Mouse (Mus musculus): ENCODE measurements around the gene Ccdc137.

The Ccdc137 gene

GRCm38 (mm10) chr11:120498226-120498625, 40.3 kb downstream of the Ccdc137 start:
- DNase-seq (ENCODE audit: low spot score in 2 of 2): no peak

GRCm38 (mm10) chr11:120498891-120499290, 41.0 kb downstream of the Ccdc137 start:
- DNase-seq (ENCODE audit: low spot score in 2 of 2): no peak

DNA sequence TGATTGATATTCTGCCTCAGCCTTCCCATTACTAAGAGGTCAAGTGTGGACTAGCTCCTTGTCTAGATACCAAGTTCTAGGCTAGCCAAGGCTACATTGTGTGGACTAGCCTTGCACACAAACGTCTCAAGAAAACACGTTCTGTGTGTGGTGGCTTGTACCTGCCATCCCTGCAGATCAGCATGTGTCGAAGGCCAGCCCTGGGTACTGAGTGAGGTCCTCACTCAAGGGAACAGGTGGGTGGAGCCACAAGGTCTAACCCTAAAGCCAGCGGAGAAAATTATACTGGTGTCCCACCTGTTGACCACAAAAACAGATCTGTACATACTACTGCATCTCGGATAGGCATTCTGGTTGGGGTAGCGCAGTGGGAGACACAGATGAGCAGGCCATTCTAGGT, 42.0 kb downstream of the Ccdc137 start:
- DNase-seq (ENCODE audit: low spot score in 2 of 2): no peak

GRCm38 (mm10) chr11:120500357-120500756, 42.4 kb downstream of the Ccdc137 start:
- no peak for DNase-seq (ENCODE audit: low spot score in 2 of 2)

DNA sequence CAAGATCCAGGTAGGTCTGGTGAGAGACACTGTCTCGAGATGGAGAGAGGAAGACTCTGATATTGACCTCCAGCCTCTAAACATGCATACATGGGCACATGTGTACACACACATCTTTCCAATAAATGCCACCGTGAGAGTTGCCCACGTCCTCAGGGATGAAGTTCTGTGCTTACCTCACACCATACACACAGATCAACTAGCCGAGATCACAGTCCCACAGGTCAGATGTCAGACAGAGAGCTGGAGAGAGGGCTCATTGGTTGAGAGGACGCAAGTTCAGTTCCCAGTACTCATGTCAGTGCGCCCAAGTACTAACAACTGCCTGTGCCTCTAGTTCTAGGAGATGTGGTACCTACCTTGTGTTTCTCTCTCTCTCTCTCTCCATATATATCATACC, 43.1 kb downstream of the Ccdc137 start:
- DNase-seq (ENCODE audit: low spot score in 2 of 2): no peak

DNA sequence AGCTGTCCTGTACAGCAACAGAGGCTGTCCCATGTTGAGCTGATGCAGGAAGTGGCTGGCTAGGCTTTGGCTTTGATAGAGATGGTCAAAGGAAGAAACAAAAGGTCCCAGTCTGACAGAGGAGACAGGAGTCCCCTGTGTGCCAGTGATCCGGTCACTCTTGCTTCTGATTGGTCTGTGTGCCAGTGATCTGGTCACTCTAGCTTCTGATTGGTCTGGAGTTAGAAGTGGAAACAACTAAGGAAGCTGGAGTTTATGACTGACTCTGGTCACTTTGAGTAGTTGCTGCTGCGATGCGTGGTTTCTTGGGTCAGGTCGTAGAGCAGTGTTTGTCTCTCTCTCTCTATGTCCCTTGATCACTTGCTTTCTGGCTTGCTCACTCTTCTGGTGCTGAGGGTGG, 43.8 kb downstream of the Ccdc137 start:
- DNase-seq (ENCODE audit: low spot score in 2 of 2): no peak

DNA sequence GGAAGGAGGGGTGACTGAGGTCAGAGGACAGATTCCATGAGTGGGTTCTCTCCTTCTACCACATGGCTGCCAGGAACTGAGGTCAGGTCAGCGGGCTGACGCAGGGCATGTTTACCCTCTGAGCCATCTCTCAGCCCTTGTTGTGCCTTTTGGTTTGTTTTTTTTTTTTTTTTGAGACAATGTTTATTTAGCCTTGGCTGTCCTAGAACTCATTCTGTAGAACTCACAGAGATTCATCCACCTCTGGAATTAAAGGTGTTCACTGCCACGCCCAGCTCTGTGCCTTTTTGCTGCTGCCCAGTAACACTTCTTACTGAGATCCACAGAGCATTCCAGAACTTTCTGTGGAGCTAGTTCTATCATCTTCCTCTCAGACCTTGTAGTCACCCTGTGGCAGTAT, 47.7 kb downstream of the Ccdc137 start:
- DNase-seq (ENCODE audit: low spot score in 2 of 2): no peak

DNA sequence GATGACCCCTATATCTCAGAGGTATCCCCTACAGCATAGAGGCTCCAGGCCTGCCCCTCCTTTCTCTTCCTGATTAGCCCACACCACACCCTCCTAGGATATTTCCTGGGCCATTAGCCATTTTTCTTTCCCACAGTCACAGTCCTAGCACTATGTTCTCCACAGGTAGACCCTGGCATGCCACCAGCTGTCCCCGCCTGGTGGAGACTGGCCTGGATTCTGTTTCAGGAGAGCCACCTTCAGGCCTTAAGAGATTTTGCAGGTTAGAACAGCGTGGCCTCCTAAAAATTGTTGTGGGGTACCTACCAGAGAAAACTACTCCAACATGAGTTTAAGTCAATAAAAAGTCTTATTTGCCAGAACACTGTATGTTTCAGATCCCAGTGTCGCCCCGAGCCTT, 49.0 kb downstream of the Ccdc137 start:
- DNase-seq (ENCODE audit: low spot score in 2 of 2): no peak

GRCm38 (mm10) chr11:120507611-120508289, 49.8 kb downstream of the Ccdc137 start:
- DNase-seq (ENCODE audit: low spot score in 2 of 2): no peak

DNA sequence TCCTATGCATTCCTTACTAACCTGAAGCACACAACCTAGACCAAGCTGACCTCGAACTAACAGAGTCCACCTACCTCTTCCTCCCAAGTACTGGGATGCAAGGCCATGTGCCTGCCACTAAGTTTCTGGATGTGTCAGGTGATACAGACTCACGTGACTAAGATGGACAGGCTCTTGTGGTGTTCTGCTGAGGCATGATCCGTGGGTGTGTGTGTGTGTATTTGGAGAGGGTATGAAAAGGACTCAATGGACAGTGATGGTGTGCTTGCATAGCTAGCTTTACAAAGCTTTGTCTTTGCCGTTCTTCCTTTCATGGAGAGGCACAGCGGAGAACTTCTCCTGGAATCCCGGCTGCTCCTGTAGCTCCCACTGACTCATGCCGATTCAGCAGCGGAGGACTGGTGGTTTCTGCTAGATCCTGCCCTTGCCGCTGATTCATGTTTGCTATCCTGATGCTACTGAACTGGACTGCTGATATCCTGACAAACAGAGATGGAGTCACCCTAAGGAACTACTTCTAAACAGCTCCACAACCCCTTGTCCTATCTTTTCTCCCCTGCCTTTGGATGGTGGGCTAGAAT, 50.5 kb downstream of the Ccdc137 start:
- no peak for DNase-seq (ENCODE audit: low spot score in 2 of 2)

DNA sequence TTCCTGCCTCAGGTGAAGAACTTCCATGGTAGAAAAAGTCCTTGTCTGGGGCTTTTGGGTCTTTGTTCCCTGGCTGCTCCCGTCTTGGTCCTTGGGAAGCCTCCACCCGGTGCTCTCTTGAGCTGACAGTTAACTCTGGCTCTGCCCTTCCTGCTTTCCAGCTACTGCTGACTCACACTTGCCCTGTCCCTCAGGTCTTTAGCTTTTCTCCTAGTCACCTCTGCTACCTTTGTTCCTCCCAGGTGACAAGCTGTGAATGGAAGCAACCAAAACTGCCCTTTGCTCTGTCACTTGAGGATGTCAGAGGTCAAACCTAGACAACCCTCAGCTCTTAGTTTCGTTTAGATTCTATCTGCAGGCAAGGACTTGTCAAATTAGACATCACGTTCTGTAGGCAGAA, 52.0 kb downstream of the Ccdc137 start:
- DNase-seq (ENCODE audit: low spot score in 2 of 2): no peak

DNA sequence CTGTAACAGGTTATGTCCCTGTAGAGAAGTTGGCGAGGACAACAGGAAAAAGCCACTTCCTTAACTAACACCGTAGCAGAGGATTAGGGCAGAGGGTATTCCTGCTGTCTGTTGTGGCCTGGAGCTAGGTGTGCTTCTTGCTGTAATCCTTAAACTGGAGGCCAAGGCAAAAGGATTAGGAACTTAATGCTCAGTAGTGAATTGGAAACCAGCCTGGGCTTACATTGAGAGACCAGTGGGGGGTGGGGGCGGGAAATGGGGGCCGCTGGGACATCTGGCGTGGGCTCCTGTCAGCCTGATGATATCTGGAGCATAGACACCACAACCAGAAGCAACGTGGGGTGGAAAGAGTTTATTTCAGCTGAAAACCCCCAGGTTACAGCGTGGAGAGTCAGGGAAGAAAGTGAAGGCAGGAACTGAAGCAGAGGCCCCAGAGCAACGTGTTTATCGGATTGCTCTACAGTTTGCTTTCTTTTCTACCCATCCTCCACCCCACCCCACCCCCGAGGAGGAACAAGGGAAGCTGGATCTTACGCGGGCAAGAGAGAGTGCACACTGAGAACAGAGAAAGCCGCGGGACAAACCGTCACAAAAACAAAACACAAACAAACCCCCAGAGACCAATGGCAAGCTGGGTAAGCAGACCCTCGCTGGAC, 52.6 kb downstream of the Ccdc137 start:
- DNase-seq (ENCODE audit: low spot score in 2 of 2): no peak

DNA sequence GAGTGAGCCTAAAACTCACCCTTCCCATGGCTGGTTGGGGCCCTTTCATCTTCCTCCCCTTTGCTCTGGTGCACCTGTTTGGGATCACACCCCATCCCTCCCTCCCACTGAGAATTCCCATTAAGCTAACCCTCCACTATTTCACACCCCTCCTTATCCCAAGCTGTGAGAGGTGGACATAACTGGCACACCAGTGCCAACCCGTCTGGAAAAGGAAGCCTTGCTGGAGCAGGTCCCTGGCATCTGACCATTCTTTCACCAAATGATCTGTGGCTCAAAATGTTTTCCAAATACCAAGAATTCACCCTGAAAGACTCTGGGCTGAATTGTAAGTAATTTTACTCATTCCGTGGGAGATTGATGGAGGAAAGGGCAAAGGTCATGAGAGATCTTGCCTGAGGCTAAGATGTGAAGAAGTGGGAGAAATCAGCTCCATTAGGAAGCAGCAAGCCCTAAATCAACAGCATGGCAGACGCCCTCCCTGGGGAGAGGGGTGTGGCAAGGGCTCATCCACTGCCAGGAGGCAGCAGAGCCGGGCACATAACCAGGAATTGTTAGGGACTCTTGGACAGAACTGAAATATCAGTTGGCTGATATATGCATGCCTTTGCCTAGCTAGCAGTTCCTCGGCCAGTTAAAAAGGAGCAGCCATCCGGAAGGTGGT, 55.0 kb downstream of the Ccdc137 start:
- DNase-seq (ENCODE audit: low spot score in 2 of 2): no peak

Measured in right cerebral cortex, adult 2 months (tissue).